Mouse (Mus musculus): ENCODE results near the gene Srpr. TPM values are rescaled to one million over a fixed set of nuclear protein-coding genes. Genes with fewer than 3 reads are reported as not detected.

The Srpr gene
- polyA plus RNA-seq, 1 experiment from 2014 or later: 137 TPM

Other genes starting within 250 kb of the Srpr start
- 146 and 161 TPM in 2 replicates for gene St3gal4, start 80.9 kb upstream of the Srpr start, polyA plus RNA-seq (2015; fragmentation: Nextera tagmentation; extraction: Ambion mirVana)
- 86.1 and 87.1 TPM in 2 replicates for gene Dcps, start 24.1 kb upstream of the Srpr start, polyA plus RNA-seq (2015; fragmentation: Nextera tagmentation; extraction: Ambion mirVana)
- gene Tirap, start 116 bp downstream of the Srpr start, polyA plus RNA-seq (2015; fragmentation: Nextera tagmentation; extraction: Ambion mirVana): 13.2 and 13.9 TPM in 2 replicates
- gene Foxred1, start 10.9 kb downstream of the Srpr start, polyA plus RNA-seq (2015; fragmentation: Nextera tagmentation; extraction: Ambion mirVana): 42.0 and 42.4 TPM in 2 replicates
- 52.7 and 52.8 TPM in 2 replicates for gene Fam118b, start 67.6 kb downstream of the Srpr start, polyA plus RNA-seq (2015; fragmentation: Nextera tagmentation; extraction: Ambion mirVana)
- 31.0 and 33.8 TPM in 2 replicates for gene Rpusd4, start 67.7 kb downstream of the Srpr start, polyA plus RNA-seq (2015; fragmentation: Nextera tagmentation; extraction: Ambion mirVana)
- 6.6 and 8.2 TPM in 2 replicates for gene Cdon, start 221.0 kb downstream of the Srpr start, polyA plus RNA-seq (2015; fragmentation: Nextera tagmentation; extraction: Ambion mirVana)

All from intestine, embryonic 15.5 days (tissue).